Mouse (Mus musculus): ENCODE measurements at regions not wholly inside any gene's neighbourhood (a gene's known extent, or its start where the extent isn't known, plus 50 kb on each side); places are given as distances from the start of the nearest gene placed in this dataset.

DNA sequence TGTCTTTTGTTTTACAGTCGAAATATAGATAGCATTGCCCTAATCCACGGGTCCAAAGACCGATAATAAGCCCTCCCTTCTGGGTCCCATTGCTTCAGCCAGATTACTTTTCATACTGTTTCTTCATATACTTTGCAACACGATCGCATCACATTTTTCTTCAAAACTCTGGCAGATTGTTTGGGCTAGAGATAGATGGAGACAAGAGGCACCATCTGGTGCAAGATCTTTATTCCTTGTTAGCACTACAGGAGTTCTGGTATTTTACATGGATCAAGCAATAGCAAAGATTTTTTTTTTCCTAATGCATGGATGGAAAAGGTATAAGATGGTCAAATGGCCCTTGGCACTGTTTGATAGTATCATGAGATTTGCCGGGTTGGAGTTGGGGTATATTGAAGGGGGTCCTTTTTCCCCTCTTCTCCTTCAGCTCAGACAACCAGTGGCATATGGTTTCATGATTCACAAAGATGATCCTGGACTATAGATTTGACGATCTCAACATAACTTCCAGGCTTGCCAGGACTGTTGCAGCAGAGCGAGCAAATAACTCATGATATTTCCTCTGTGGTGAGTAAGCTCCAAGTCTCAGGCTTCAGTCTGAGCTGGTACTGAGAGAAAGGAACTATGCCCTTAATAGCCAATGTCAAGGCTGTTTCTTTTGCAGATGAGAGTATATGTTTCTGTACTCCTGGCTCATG is 127.6 kb upstream of the Mef2c start:
- Histone ChIP-seq H3K27me3 (ENCODE audit: low read depth, poor library complexity, severe bottlenecking) (no peaks in the 10 kb centered on the region), H3K27ac (replicated peaks) (no peak overlapping the region), H3K4me3 (no peak overlapping the region), H3K9me3 (replicated peaks) (no peaks in the 10 kb centered on the region), H3K4me1 (no peaks in the 10 kb centered on the region), H3K36me3 (no peaks in the 10 kb centered on the region)
- DNase-seq (ENCODE audit: low spot score) = no peak
- 89% methylated on average over 8 of the region's 8 CpGs for WGBS

DNA sequence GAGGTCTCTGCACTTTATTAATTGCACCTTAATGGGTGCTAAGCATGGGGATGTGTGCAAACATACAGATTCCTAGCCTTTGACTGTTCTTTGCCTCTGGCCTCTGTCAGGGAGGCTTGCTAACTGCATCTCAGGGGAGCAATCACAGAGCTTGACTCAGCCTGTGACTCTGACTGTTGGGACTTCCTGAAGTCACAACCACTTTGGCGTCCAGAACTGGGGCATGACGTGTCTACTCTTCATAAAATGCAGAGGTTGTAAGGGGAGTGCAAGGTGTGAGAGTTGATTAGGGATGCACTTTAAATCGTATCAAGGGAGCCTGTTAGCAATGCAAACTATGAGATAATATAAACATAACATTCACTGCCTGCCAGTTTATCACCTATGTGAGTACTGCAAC is 125.2 kb upstream of the Mef2c start:
- Histone ChIP-seq H3K36me3 (no peaks in the 10 kb centered on the region), H3K4me1 (no peaks in the 10 kb centered on the region), H3K4me3 (no peak overlapping the region), H3K27ac (replicated peaks) (no peak overlapping the region), H3K27me3 (ENCODE audit: low read depth, poor library complexity, severe bottlenecking) (no peaks in the 10 kb centered on the region), H3K9me3 (replicated peaks) (no peaks in the 10 kb centered on the region)
- DNase-seq (ENCODE audit: low spot score) = no peak
- 79% methylated on average over 3 of the region's 3 CpGs for WGBS

DNA sequence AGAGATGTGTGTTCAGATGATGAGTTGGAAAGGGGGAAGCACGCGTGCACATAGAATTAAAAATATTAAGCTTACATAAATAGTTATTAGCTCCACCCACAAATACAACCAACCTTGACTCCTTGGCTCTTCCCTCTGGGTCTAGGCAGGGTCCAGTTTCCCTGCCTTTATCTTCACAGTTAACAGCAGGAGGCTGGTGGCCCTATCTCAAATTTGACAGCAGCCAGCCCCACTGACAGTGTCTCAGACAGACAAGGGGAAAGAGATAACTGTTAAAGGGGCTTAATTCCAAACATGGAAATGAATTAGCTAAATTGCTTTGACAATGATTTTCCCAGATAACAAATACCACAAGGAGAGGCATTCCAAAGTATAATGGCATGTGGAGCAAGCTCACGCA is 121.2 kb upstream of the Mef2c start:
- Histone ChIP-seq H3K9me3 (replicated peaks) (no peaks in the 10 kb centered on the region), H3K27ac (replicated peaks) (no peak overlapping the region), H3K4me3 (no peak overlapping the region), H3K36me3 (no peaks in the 10 kb centered on the region), H3K27me3 (ENCODE audit: low read depth, poor library complexity, severe bottlenecking) (no peaks in the 10 kb centered on the region), H3K4me1 (no peaks in the 10 kb centered on the region)
- 93% methylated on average over 3 of the region's 3 CpGs for WGBS
- no peak for DNase-seq (ENCODE audit: low spot score)

DNA sequence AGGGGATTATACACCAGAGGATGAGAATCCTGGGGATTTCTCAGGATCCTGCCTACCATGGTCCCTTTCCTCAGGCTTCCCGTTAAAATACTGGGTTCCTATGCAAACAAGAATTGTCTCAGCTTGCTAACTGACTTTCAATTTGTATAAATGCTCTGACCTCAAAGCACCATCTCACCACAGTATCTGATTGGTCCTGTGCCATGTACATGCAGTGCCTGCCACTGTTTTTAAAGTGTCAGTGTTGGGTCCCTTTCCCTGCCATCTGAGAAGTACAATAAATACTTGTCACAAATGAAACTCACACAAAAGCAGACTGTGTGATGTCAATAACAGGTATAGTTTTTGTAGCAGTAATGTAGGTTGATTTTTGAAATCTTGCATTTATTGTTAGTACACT is 109.1 kb upstream of the Mef2c start:
- no peak for DNase-seq (ENCODE audit: low spot score)
- H3K36me3 ChIP-seq = no peaks in the 10 kb centered on the region
- H3K27ac ChIP-seq (replicated peaks) = no peak overlapping the region
- no peak overlapping the region for H3K4me3 ChIP-seq
- no peaks in the 10 kb centered on the region for H3K9me3 ChIP-seq (replicated peaks)
- H3K27me3 ChIP-seq (ENCODE audit: low read depth, poor library complexity, severe bottlenecking) = no peaks in the 10 kb centered on the region
- H3K4me1 ChIP-seq = peaks cover 5% of the 10 kb centered on the region; the same call in 1 of the 2 replicates
- 50% methylated on average over 1 of the region's 1 CpGs for WGBS

DNA sequence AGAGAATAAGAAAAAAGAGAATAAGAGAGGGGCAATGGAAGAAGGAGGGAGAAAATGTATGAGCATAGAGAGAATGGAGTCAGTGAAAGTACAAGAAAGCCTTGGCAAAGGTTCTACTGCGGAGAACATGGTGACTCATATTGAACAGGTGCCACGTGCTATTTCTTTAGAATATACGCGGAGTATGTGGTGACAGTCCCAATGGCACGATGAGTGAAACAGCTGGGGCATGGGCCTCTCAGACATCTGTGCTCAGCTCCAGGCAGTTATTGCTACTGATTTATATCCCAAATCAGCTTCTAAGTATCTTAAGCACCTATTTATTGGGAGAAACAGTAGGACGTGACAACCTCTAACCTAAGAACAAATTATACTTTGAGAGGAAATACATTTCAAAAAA is 104.5 kb upstream of the Mef2c start:
- Histone ChIP-seq H3K4me1 (peaks cover 4% of the 10 kb centered on the region; the same call in 1 of the 2 replicates), H3K36me3 (no peaks in the 10 kb centered on the region), H3K9me3 (replicated peaks) (no peaks in the 10 kb centered on the region), H3K27me3 (ENCODE audit: low read depth, poor library complexity, severe bottlenecking) (no peaks in the 10 kb centered on the region), H3K27ac (replicated peaks) (no peak overlapping the region), H3K4me3 (no peak overlapping the region)
- DNase-seq (ENCODE audit: low spot score) = no peak
- 97% methylated on average over 6 of the region's 6 CpGs for WGBS

DNA sequence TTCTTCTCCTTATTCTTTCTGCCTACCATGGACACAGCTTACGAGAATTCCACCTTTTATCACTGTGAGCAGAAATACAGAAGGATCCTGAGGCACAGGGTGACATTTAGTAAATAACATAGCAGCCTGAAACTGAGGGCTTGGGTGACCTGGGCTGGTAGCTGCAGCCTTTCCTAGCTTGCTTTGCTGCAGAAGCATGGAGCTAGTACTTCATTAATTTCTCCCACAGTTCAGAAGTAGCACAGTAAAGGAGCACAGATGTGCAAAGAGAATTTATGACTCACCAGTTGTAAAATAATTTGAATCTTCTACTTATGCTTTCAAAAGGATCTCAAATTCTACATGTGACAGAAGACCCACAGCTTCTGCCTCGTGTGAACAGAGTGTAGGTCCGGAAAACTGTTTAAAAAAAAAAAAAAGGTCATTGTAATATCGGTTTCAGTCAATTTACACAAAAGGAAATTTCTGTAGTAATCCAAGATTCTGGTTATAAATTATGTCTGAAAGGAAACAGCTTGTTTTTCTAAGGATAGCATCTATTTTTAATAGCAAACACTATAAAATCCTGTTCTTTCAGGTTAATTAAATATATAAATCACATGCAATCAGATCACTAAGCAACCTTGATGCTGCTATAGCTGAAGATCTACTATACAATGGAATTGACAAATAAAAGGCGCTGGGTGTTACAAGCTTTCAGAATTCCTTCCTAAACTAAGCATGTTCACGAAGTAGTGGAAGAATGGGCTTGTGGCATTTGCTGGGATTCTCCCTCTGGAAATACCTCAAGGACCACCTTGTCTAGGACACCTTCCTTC is 64.0 kb upstream of the Mef2c start:
- H3K36me3 ChIP-seq = no peaks in the 10 kb centered on the region
- WGBS = 81% methylated on average over 6 of the region's 6 CpGs
- H3K27me3 ChIP-seq (ENCODE audit: low read depth, poor library complexity, severe bottlenecking) = no peaks in the 10 kb centered on the region
- no peak for DNase-seq (ENCODE audit: low spot score)
- H3K4me3 ChIP-seq = no peak overlapping the region
- no peaks in the 10 kb centered on the region for H3K9me3 ChIP-seq (replicated peaks)
- no peaks in the 10 kb centered on the region for H3K4me1 ChIP-seq
- H3K27ac ChIP-seq (replicated peaks) = no peak overlapping the region

DNA sequence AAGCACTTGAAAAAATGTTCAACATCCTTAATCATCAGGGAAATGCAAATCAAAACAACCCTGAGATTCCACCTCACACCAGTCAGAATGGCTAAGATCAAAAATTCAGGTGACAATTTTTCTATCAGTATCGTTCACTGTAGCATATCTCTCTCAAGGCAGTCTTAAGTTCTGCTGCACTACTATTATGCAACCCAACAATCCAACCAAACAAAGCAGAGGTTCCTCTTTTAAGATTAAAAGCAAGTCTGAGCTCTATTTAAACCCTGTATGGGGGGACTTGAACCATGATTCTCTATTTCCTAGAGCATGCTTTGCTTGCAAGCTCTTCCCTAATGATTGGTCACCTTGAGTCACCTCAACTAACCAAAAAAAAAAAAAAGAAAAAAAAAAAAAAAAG is 59.6 kb upstream of the Mef2c start:
- Histone ChIP-seq H3K27me3 (ENCODE audit: low read depth, poor library complexity, severe bottlenecking) (no peaks in the 10 kb centered on the region), H3K9me3 (replicated peaks) (no peaks in the 10 kb centered on the region), H3K4me1 (no peaks in the 10 kb centered on the region), H3K27ac (replicated peaks) (no peak overlapping the region), H3K4me3 (no peak overlapping the region), H3K36me3 (no peaks in the 10 kb centered on the region)
- WGBS = 94% methylated on average over 1 of the region's 1 CpGs
- no peak for DNase-seq (ENCODE audit: low spot score)

DNA sequence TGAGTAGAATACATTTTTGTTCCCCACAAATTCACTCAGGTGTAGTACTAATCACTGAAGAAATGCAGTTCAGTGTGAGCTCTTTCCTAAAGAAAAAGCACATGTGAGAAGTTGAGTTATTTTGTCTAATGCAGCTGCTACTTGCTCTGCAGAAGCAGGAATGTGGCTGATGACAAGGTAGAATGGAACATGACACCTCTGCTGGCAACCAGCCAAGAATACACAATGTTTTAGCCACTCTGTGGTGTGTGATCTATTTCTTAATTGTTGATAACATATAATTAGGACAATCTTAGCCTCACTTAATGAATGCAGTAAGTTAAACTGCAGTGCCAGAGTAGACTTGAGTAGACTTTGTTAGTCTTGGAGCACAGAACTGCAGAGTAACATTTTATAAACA is 53.0 kb upstream of the Mef2c start:
- Histone ChIP-seq H3K4me3 (no peak overlapping the region), H3K36me3 (no peaks in the 10 kb centered on the region), H3K27ac (replicated peaks) (no peak overlapping the region), H3K9me3 (replicated peaks) (no peaks in the 10 kb centered on the region), H3K27me3 (ENCODE audit: low read depth, poor library complexity, severe bottlenecking) (no peaks in the 10 kb centered on the region), H3K4me1 (no peaks in the 10 kb centered on the region)
- DNase-seq (ENCODE audit: low spot score) = no peak

DNA sequence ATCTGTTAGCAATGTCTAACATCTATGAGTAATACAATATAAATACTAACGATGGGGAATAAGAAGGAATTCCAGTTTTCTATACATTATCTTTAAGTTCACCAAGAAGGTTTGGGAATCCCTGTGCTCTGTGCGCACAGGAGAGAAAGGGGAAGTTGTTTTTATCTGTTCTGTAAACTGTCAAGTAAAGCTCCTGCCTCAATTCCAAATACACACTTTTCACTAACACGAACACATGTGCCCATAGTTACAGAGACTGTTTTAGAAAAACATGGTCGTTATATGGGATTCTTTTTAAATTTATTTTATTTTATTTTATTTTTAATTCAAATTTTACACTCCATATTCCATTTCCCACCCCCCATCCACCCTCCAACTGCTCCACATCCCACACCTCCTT is 50.8 kb upstream of the Mef2c start:
- DNase-seq (ENCODE audit: low spot score) = no peak
- no peaks in the 10 kb centered on the region for H3K27me3 ChIP-seq (ENCODE audit: low read depth, poor library complexity, severe bottlenecking)
- H3K9me3 ChIP-seq (replicated peaks) = no peaks in the 10 kb centered on the region
- no peaks in the 10 kb centered on the region for H3K4me1 ChIP-seq
- WGBS = 90% methylated on average over 4 of the region's 4 CpGs
- no peaks in the 10 kb centered on the region for H3K36me3 ChIP-seq
- no peak overlapping the region for H3K27ac ChIP-seq (replicated peaks)
- no peak overlapping the region for H3K4me3 ChIP-seq
